Mouse (Mus musculus) CD4-positive, CD25-positive, alpha-beta regulatory T cell, adult 2 months (primary cell): ENCODE results near the gene Hist1h2bk.
A peak's percentile ranks its signal among the peaks of the same experiment; 100 is the strongest.

ENCODE experiments used
- DNase-seq: peaks from one replicate; pipeline ENCODE4 v3.0.0-alpha.2; 2012; ENCODE audit warnings: low read depth, low spot score

Hist1h2bk gene

GRCm38 (mm10) chr13:22035267-22036148, at the start of gene Hist1h2bk, which contains the start of gene Hist1h2ah:
TSS of gene Hist1h2bk (plus strand) at chr13:22035870.
TSS of gene Hist1h2ah (minus strand) at chr13:22035568.
- DNase-seq = peak; percentile 89

- DNase-seq = no peak
Observed at GRCm38 (mm10) chr13:21992550-21992949, 43.1 kb upstream of the Hist1h2bk start.

GRCm38 (mm10) chr13:21993957-21994738, 41.5 kb upstream of the Hist1h2bk start:
- DNase-seq = peak; percentile 35

GRCm38 (mm10) chr13:21994896-21995295, 40.8 kb upstream of the Hist1h2bk start:
- no peak for DNase-seq

- peak; percentile 59 for DNase-seq
Observed at GRCm38 (mm10) chr13:21995331-21995914, 40.2 kb upstream of the Hist1h2bk start.

- peak; percentile 57 for DNase-seq
Observed at GRCm38 (mm10) chr13:21996101-21996839, 39.4 kb upstream of the Hist1h2bk start.

GRCm38 (mm10) chr13:21996840-21997185, 38.9 kb upstream of the Hist1h2bk start:
- no peak for DNase-seq

- DNase-seq = no peak
Observed at GRCm38 (mm10) chr13:21997201-21997820, 38.4 kb upstream of the Hist1h2bk start.

- DNase-seq = no peak
Observed at GRCm38 (mm10) chr13:21997821-21998220, 37.8 kb upstream of the Hist1h2bk start.

GRCm38 (mm10) chr13:21998412-21998811, 37.3 kb upstream of the Hist1h2bk start:
- no peak for DNase-seq

GRCm38 (mm10) chr13:21999147-21999546, 36.5 kb upstream of the Hist1h2bk start:
- DNase-seq = no peak

GRCm38 (mm10) chr13:22001346-22001745, 34.3 kb upstream of the Hist1h2bk start:
- DNase-seq = no peak

GRCm38 (mm10) chr13:22001823-22002222, 33.8 kb upstream of the Hist1h2bk start:
- DNase-seq = peak; percentile 49

- peak; percentile 74 for DNase-seq
Observed at GRCm38 (mm10) chr13:22005605-22006333, 29.9 kb upstream of the Hist1h2bk start.

GRCm38 (mm10) chr13:22006334-22007120, 29.1 kb upstream of the Hist1h2bk start:
- peak; percentile 82 for DNase-seq

GRCm38 (mm10) chr13:22007121-22007510, 28.6 kb upstream of the Hist1h2bk start:
- DNase-seq = no peak

- DNase-seq = no peak
Observed at GRCm38 (mm10) chr13:22007872-22008271, 27.8 kb upstream of the Hist1h2bk start.

GRCm38 (mm10) chr13:22008707-22009106, 27.0 kb upstream of the Hist1h2bk start:
- no peak for DNase-seq

GRCm38 (mm10) chr13:22009642-22010041, 26.0 kb upstream of the Hist1h2bk start, which contains the start of gene Prss16:
TSS of gene Prss16 (minus strand) at chr13:22009742.
- no peak for DNase-seq
